In the genomic region with DNA sequence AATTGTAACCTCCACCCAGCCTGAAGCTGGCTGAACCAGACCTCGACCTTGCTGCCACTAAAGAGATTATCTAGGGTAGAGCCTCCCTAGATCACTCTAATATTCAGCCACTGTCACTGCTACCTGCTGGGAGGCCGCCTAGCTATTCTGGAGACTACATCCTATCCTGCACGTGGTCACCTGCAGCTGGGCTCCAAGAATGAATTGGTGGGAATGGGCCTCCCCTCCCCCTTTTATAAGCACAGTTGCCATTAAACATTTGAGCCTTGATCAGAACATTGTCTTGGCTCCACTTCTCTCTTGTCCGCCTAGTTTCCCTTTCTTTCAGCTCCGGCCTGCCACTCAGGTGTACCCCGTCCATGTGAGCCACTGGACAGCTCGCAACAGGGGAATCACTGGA, we compare ENCODE assay signal across 12 mouse cellular contexts. TPM values are rescaled to one million over a fixed set of nuclear protein-coding genes. Genes with fewer than 3 reads are reported as not detected.
"Had no signal": no experiment of that assay in that cellular context is flagged by ENCODE, and none has a peak within 500 bp of the region (broad histone marks: within the 10 kb centered on the region; RNA-seq: fewer than 3 reads in every experiment).

No protein-coding gene starts in this region.

RNA-seq across cellular contexts. Expression of a gene that starts 9.2 kb away (rescaled TPM):
- total RNA-seq: neutrophil, adult 5-6 weeks had no signal
- polyA plus RNA-seq: neural tube, embryonic 13.5 days; neural tube, embryonic 14.5 days; neural tube, embryonic 15.5 days; small intestine, adult 2 months; spleen, adult 2 months; stomach, embryonic 14.5 days; stomach, embryonic 15.5 days; stomach, embryonic 16.5 days; thymus, adult 2 months; thymus, postnatal 0 days had no signal

RNA-seq across cellular contexts. Expression of a gene that starts 53.1 kb away (rescaled TPM):
- total RNA-seq: neutrophil, adult 5-6 weeks had no signal
- polyA plus RNA-seq: neural tube, embryonic 13.5 days; neural tube, embryonic 14.5 days; neural tube, embryonic 15.5 days; small intestine, adult 2 months; spleen, adult 2 months; stomach, embryonic 14.5 days; stomach, embryonic 15.5 days; stomach, embryonic 16.5 days; testis, adult 2 months; thymus, adult 2 months; thymus, postnatal 0 days had no signal
